Mouse (Mus musculus): ENCODE data around the gene Pde4b.

The Pde4b gene

GRCm38 (mm10) chr4:102088235-102088867 is 1.0 kb downstream of the Pde4b start:
- Histone ChIP-seq H3K4me1 (replicated peaks; ENCODE audit: low read depth, low read length) (peaks cover 13% of the 10 kb centered on the region), H3K27me3 (ENCODE audit: insufficient read depth, low read length) (peaks cover 36% of the 10 kb centered on the region), H3K9me3 (ENCODE audit: low read length) (no peaks in the 10 kb centered on the region), H3K36me3 (ENCODE audit: insufficient read depth, low read length) (no peaks in the 10 kb centered on the region), H3K4me3 (replicated peaks; ENCODE audit: low read length) (peak overlapping the region; percentile 78)
- TF ChIP-seq POU5F1 (IDR thresholded peaks at IDR 0.05; ENCODE audit: borderline replicate concordance, low read length) (no peak), NANOG (IDR thresholded peaks at IDR 0.05; ENCODE audit: borderline replicate concordance, low read length) (no peak), CTCF (conservative IDR thresholded peaks at IDR 0.05; ENCODE audit: low read length) (no peak)

DNA sequence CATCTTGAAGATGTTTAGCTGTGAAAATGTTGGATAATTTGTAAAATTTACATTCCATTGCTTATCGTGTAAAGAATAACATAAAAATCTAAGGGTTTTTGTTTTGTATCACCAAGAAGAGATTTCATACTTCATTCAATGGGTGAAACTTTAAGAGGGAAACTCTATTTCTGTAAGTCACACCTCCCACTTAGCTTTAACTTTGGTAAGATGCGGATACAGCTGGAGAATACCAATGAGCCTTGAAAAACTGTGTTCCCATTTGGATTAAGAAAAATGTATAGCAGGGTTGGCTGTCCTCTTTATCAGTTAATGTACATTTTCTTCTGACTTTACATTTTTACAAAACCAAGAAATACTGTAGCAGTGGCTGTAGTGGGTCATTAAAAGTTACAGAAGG is 8.5 kb downstream of the Pde4b start:
- H3K27me3 ChIP-seq (ENCODE audit: insufficient read depth, low read length): no peaks in the 10 kb centered on the region; the same call in 1 of the 2 replicates
- no peaks in the 10 kb centered on the region for H3K4me1 ChIP-seq (replicated peaks; ENCODE audit: low read depth, low read length)
- no peaks in the 10 kb centered on the region for H3K36me3 ChIP-seq (ENCODE audit: insufficient read depth, low read length)
- no peak overlapping the region for H3K4me3 ChIP-seq (replicated peaks; ENCODE audit: low read length)
- no peaks in the 10 kb centered on the region for H3K9me3 ChIP-seq (ENCODE audit: low read length)
- TF ChIP-seq POU5F1 (IDR thresholded peaks at IDR 0.05; ENCODE audit: borderline replicate concordance, low read length): no peak
- no peak for TF ChIP-seq CTCF (conservative IDR thresholded peaks at IDR 0.05; ENCODE audit: low read length)
- no peak for TF ChIP-seq NANOG (IDR thresholded peaks at IDR 0.05; ENCODE audit: borderline replicate concordance, low read length)

DNA sequence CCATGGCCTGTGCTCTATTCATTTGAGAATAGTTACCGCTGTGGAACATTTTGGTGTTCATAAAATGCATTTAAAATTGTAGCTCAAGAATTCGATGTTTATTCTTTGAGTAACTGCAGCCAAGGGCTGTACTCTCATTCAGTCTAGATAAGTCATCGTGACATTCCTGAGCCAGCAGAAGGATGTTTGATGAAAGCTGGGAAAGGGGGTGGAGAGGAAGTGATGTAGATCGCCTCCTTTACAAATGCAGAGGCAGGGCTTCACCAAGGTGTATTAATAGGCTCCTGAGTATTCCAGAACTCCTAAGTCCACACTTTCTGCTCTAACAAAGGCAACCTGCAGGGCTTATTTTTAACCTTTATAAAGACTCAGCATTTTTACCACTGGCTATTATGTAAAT is 14.9 kb downstream of the Pde4b start:
- no peaks in the 10 kb centered on the region for H3K9me3 ChIP-seq (ENCODE audit: low read length)
- TF ChIP-seq CTCF (conservative IDR thresholded peaks at IDR 0.05; ENCODE audit: low read length) (no peak), POU5F1 (IDR thresholded peaks at IDR 0.05; ENCODE audit: borderline replicate concordance, low read length) (no peak), NANOG (IDR thresholded peaks at IDR 0.05; ENCODE audit: borderline replicate concordance, low read length) (no peak)
- H3K4me3 ChIP-seq (replicated peaks; ENCODE audit: low read length): no peak overlapping the region
- no peaks in the 10 kb centered on the region for H3K27me3 ChIP-seq (ENCODE audit: insufficient read depth, low read length)
- no peaks in the 10 kb centered on the region for H3K36me3 ChIP-seq (ENCODE audit: insufficient read depth, low read length)
- H3K4me1 ChIP-seq (replicated peaks; ENCODE audit: low read depth, low read length): no peaks in the 10 kb centered on the region

- Histone ChIP-seq H3K36me3 (ENCODE audit: insufficient read depth, low read length) (no peaks in the 10 kb centered on the region), H3K4me1 (replicated peaks; ENCODE audit: low read depth, low read length) (no peaks in the 10 kb centered on the region), H3K9me3 (ENCODE audit: low read length) (no peaks in the 10 kb centered on the region), H3K4me3 (replicated peaks; ENCODE audit: low read length) (no peak overlapping the region), H3K27me3 (ENCODE audit: insufficient read depth, low read length) (no peaks in the 10 kb centered on the region)
- TF ChIP-seq NANOG (IDR thresholded peaks at IDR 0.05; ENCODE audit: borderline replicate concordance, low read length) (no peak), POU5F1 (IDR thresholded peaks at IDR 0.05; ENCODE audit: borderline replicate concordance, low read length) (no peak), CTCF (conservative IDR thresholded peaks at IDR 0.05; ENCODE audit: low read length) (no peak)
Observed at GRCm38 (mm10) chr4:102104534-102105014, 17.2 kb downstream of the Pde4b start.

- Histone ChIP-seq H3K4me3 (replicated peaks; ENCODE audit: low read length) (no peak overlapping the region), H3K36me3 (ENCODE audit: insufficient read depth, low read length) (no peaks in the 10 kb centered on the region), H3K27me3 (ENCODE audit: insufficient read depth, low read length) (no peaks in the 10 kb centered on the region), H3K9me3 (ENCODE audit: low read length) (no peaks in the 10 kb centered on the region), H3K4me1 (replicated peaks; ENCODE audit: low read depth, low read length) (no peaks in the 10 kb centered on the region)
- TF ChIP-seq POU5F1 (IDR thresholded peaks at IDR 0.05; ENCODE audit: borderline replicate concordance, low read length) (no peak), CTCF (conservative IDR thresholded peaks at IDR 0.05; ENCODE audit: low read length) (no peak), NANOG (IDR thresholded peaks at IDR 0.05; ENCODE audit: borderline replicate concordance, low read length) (no peak)
Observed at GRCm38 (mm10) chr4:102106771-102107170, 19.4 kb downstream of the Pde4b start.

GRCm38 (mm10) chr4:102119454-102119853 is 32.1 kb downstream of the Pde4b start:
- Histone ChIP-seq H3K27me3 (ENCODE audit: insufficient read depth, low read length) (no peaks in the 10 kb centered on the region), H3K4me1 (replicated peaks; ENCODE audit: low read depth, low read length) (no peaks in the 10 kb centered on the region), H3K36me3 (ENCODE audit: insufficient read depth, low read length) (no peaks in the 10 kb centered on the region), H3K9me3 (ENCODE audit: low read length) (no peaks in the 10 kb centered on the region), H3K4me3 (replicated peaks; ENCODE audit: low read length) (no peak overlapping the region)
- TF ChIP-seq POU5F1 (IDR thresholded peaks at IDR 0.05; ENCODE audit: borderline replicate concordance, low read length) (no peak), CTCF (conservative IDR thresholded peaks at IDR 0.05; ENCODE audit: low read length) (no peak), NANOG (IDR thresholded peaks at IDR 0.05; ENCODE audit: borderline replicate concordance, low read length) (no peak)

GRCm38 (mm10) chr4:102136366-102136849 is 49.1 kb downstream of the Pde4b start:
- no peaks in the 10 kb centered on the region for H3K27me3 ChIP-seq (ENCODE audit: insufficient read depth, low read length)
- H3K9me3 ChIP-seq (ENCODE audit: low read length): peaks cover 4% of the 10 kb centered on the region; the same call in 1 of the 2 replicates
- H3K4me3 ChIP-seq (replicated peaks; ENCODE audit: low read length): no peak overlapping the region
- no peaks in the 10 kb centered on the region for H3K4me1 ChIP-seq (replicated peaks; ENCODE audit: low read depth, low read length)
- no peaks in the 10 kb centered on the region for H3K36me3 ChIP-seq (ENCODE audit: insufficient read depth, low read length)
- TF ChIP-seq CTCF (conservative IDR thresholded peaks at IDR 0.05; ENCODE audit: low read length) (no peak), NANOG (IDR thresholded peaks at IDR 0.05; ENCODE audit: borderline replicate concordance, low read length) (no peak), POU5F1 (IDR thresholded peaks at IDR 0.05; ENCODE audit: borderline replicate concordance, low read length) (no peak)

GRCm38 (mm10) chr4:102138346-102138745 is 51.0 kb downstream of the Pde4b start:
- Histone ChIP-seq H3K27me3 (ENCODE audit: insufficient read depth, low read length) (no peaks in the 10 kb centered on the region), H3K4me3 (replicated peaks; ENCODE audit: low read length) (no peak overlapping the region), H3K36me3 (ENCODE audit: insufficient read depth, low read length) (no peaks in the 10 kb centered on the region), H3K4me1 (replicated peaks; ENCODE audit: low read depth, low read length) (no peaks in the 10 kb centered on the region), H3K9me3 (ENCODE audit: low read length) (peaks cover 4% of the 10 kb centered on the region; the same call in 1 of the 2 replicates)
- TF ChIP-seq POU5F1 (IDR thresholded peaks at IDR 0.05; ENCODE audit: borderline replicate concordance, low read length) (no peak), NANOG (IDR thresholded peaks at IDR 0.05; ENCODE audit: borderline replicate concordance, low read length) (no peak), CTCF (conservative IDR thresholded peaks at IDR 0.05; ENCODE audit: low read length) (no peak)
